Mouse (Mus musculus): Measurements from ENCODE around the gene Pafah1b2. TPM values are rescaled to one million over a fixed set of nuclear protein-coding genes. Genes with fewer than 3 reads are reported as not detected.

The Pafah1b2 gene
- total RNA-seq, 2 experiments from 2014 or later = 212 to 230 TPM

GRCm38 (mm10) chr9:46030184-46030583 lies 17.7 kb upstream of the Pafah1b2 start:
- DNase-seq (ENCODE audit: low spot score in 2 of 2) = no peak
- intact Hi-C loops (cut with DNase I) = no loop called here

- intact Hi-C loops (cut with DNase I) = loop anchor here (5.0 kb wide), 1 partner anchor 53 kb away; no protein-coding TSS in a partner anchor
Observed at GRCm38 (mm10) chr9:46029534-46029933, 17.0 kb upstream of the Pafah1b2 start.

GRCm38 (mm10) chr9:46027994-46028393 lies 15.5 kb upstream of the Pafah1b2 start:
- peak in 1 of 2 experiments; percentile 15 for DNase-seq (ENCODE audit: low spot score in 2 of 2)
- intact Hi-C loops (cut with DNase I) = loop anchor here (5.0 kb wide), 1 partner anchor 54 kb away; no protein-coding TSS in a partner anchor

More at GRCm38 (mm10) chr9:46029534-46029933, 17.0 kb upstream of the Pafah1b2 start:
- no peak for DNase-seq (ENCODE audit: low spot score in 2 of 2)

- DNase-seq (ENCODE audit: low spot score in 2 of 2) = peak in 1 of 2 experiments; percentile 25
Observed at GRCm38 (mm10) chr9:46026058-46026849, 13.8 kb upstream of the Pafah1b2 start.

GRCm38 (mm10) chr9:46023591-46023990 lies 11.1 kb upstream of the Pafah1b2 start:
- intact Hi-C loops (cut with DNase I) = no loop called here
- DNase-seq (ENCODE audit: low spot score in 2 of 2) = no peak

More at GRCm38 (mm10) chr9:46026058-46026849, 13.8 kb upstream of the Pafah1b2 start:
- intact Hi-C loops (cut with DNase I) = loop anchor here (5.0 kb wide), 1 partner anchor 56 kb away; no protein-coding TSS in a partner anchor

GRCm38 (mm10) chr9:46019975-46020374 lies 7.5 kb upstream of the Pafah1b2 start:
- intact Hi-C loops (cut with DNase I) = no loop called here
- DNase-seq (ENCODE audit: low spot score in 2 of 2) = no peak

GRCm38 (mm10) chr9:46018316-46018715 lies 5.8 kb upstream of the Pafah1b2 start:
- intact Hi-C loops (cut with DNase I) = no loop called here
- DNase-seq (ENCODE audit: low spot score in 2 of 2) = no peak

GRCm38 (mm10) chr9:46016417-46016816 lies 3.9 kb upstream of the Pafah1b2 start:
- intact Hi-C loops (cut with DNase I) = no loop called here
- no peak for DNase-seq (ENCODE audit: low spot score in 2 of 2)

- intact Hi-C loops (cut with DNase I) = no loop called here
- DNase-seq (ENCODE audit: low spot score in 2 of 2) = peak in 1 of 2 experiments; percentile 52
Observed at GRCm38 (mm10) chr9:46015831-46016230, 3.3 kb upstream of the Pafah1b2 start.

- intact Hi-C loops (cut with DNase I) = no loop called here
Observed at GRCm38 (mm10) chr9:46015081-46015551, 2.6 kb upstream of the Pafah1b2 start.

GRCm38 (mm10) chr9:46014251-46014681 lies 1.8 kb upstream of the Pafah1b2 start:
- intact Hi-C loops (cut with DNase I) = no loop called here
- DNase-seq (ENCODE audit: low spot score in 2 of 2) = peak; percentile 62 to 66

More at GRCm38 (mm10) chr9:46015081-46015551, 2.6 kb upstream of the Pafah1b2 start:
- DNase-seq (ENCODE audit: low spot score in 2 of 2) = peak in 1 of 2 experiments; percentile 44

GRCm38 (mm10) chr9:46013616-46014015 lies 1.1 kb upstream of the Pafah1b2 start:
- no peak for DNase-seq (ENCODE audit: low spot score in 2 of 2)
- intact Hi-C loops (cut with DNase I) = no loop called here

GRCm38 (mm10) chr9:46013009-46013586 lies 608 bp upstream of the Pafah1b2 start:
- intact Hi-C loops (cut with DNase I) = no loop called here
- DNase-seq (ENCODE audit: low spot score in 2 of 2) = peak in 1 of 2 experiments; percentile 17

- intact Hi-C loops (cut with DNase I) = no loop called here
- DNase-seq (ENCODE audit: low spot score in 2 of 2) = no peak
Observed at GRCm38 (mm10) chr9:46011094-46011970, 1.2 kb downstream of the Pafah1b2 start.

- intact Hi-C loops (cut with DNase I) = no loop called here
Observed at GRCm38 (mm10) chr9:46009669-46009983, 2.9 kb downstream of the Pafah1b2 start.

GRCm38 (mm10) chr9:46008931-46009668 lies 3.4 kb downstream of the Pafah1b2 start:
- intact Hi-C loops (cut with DNase I) = no loop called here
- DNase-seq (ENCODE audit: low spot score in 2 of 2) = no peak

More at GRCm38 (mm10) chr9:46009669-46009983, 2.9 kb downstream of the Pafah1b2 start:
- DNase-seq (ENCODE audit: low spot score in 2 of 2) = no peak

- DNase-seq (ENCODE audit: low spot score in 2 of 2) = no peak
- intact Hi-C loops (cut with DNase I) = no loop called here
Observed at GRCm38 (mm10) chr9:46006224-46006623, 6.3 kb downstream of the Pafah1b2 start.

- no peak for DNase-seq (ENCODE audit: low spot score in 2 of 2)
- intact Hi-C loops (cut with DNase I) = loop anchor here (2.0 kb wide), 1 partner anchor 242 kb away; no protein-coding TSS in a partner anchor
Observed at GRCm38 (mm10) chr9:46004529-46004928, 8.0 kb downstream of the Pafah1b2 start.

- intact Hi-C loops (cut with DNase I) = loop anchor here (1.0 to 2.0 kb wide), 3 partner anchors 188 to 247 kb away; no protein-coding TSS in a partner anchor
- DNase-seq (ENCODE audit: low spot score in 2 of 2) = peak; percentile 81 to 89
Observed at GRCm38 (mm10) chr9:46003729-46004128, 8.8 kb downstream of the Pafah1b2 start.
